Mouse (Mus musculus) G1E-ER4 (cell line): Measurements from ENCODE around the gene Secisbp2. TPM values are rescaled to one million over a fixed set of nuclear protein-coding genes. Genes with fewer than 3 reads are reported as not detected.
A peak's percentile ranks its signal among the peaks of the same experiment; 100 is the strongest.

Experiments
- GATA1 ChIP-seq: IDR thresholded peaks from one replicate; pipeline ENCODE4 v1.8.0; 2012; ENCODE audit warnings: low read length, inconsistent platforms
- polyA plus RNA-seq: library from polyadenylated mRNA; stranded (reverse); fragments of >175 nt; gene quantifications from 2 replicates; pipeline ENCODE4 v1.2.3, GENCODE M21; 2012

Secisbp2 gene
- polyA plus RNA-seq, 1 experiment = 27.8 TPM

DNA sequence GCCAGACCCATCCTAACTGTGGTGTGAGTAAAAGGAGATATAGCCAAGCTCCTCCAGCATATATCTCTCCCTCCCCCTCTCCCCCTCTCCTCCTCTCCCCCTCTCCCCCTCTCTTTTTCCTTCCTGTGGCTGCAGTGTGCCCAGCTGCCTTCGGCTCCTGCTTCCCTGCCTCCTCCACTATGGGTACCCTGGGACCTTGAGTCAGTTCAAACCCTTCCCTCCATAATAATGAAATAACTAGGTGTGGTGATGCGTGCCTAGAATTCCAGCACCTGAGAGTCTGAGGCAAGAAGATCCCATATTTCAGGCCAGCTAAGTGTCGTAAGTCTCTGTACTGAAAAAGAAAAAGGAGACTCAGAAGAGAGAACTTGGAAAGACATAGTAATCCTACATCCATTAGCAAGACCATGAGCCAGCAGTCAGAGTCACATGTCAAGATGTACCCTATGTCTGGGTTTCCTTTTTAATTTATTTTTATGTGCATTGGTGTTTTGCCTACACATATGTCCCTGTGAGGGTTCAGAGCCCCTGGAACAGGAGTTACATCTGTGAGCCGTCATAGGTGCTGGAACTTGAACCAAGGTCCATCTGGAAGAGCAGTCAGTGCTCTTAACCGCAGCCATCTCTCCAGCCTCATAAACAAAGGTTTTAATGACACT, 18.8 kb upstream of the Secisbp2 start:
- no peak for TF ChIP-seq GATA1

DNA sequence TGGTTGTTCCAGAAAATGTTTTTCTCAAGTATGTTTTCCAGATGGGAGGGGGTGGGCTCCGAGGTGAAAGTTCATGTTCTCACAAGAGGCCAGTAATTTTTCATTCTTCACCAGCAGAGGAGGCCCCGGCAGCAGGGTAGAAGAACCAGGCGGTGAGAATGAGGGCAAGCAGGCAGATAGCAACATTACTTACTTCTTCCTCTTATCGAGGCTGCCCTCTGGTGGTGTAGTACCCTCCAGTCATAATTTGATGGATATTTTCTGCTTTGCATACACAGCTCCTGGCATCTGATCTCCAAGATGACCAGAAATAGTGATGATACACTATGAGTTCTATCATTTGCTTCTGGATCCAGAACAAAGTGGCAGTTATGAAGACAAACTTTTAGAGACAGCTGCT, 12.5 kb upstream of the Secisbp2 start:
- TF ChIP-seq GATA1 = no peak

DNA sequence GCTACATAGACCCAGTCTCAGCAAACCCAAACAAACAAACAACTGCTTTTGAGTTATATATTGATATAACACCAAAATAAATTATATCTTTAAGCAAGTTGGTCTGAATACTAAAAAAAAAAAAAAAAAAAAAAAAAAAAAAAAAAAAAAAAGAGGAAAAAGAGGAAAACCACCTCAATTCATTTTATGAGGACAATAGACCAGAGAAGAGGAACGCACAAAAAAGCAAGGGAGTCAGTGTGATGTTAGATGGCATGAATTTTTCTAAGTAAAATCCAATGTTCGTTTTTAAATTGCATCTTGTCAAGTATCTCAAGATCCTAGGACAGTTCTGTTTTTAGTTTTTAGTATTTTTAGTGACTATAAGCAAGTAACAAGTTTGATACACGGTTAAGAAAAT, 10.1 kb upstream of the Secisbp2 start:
- no peak for TF ChIP-seq GATA1

DNA sequence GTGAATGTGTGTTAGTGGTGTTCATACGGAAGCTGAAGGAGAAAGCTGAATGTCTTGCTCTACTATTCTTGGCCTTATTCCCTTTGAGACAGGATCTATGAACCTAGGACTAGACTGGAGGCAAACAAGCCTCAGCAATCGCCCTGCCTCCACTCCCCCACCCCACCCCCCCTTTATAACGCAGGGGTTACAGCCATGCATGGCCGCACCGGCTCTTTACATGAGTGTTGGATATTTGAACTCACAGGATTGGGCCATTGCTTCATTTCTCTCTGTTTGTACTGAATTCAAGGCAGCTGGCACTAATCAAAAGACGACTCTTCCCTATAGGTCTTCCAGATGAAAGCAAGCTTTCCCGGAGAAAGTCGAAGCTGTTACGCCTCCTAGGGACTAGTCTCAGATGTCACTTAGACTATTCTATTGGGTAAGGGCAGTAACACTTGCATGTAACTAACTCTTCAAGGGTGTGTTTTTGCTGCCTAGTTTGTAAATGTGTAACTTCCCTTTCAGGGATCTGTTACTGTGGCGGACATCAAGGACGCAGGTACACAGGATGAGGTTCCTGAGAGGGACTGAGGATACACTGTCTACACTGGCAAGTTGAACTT, 9.2 kb upstream of the Secisbp2 start:
- TF ChIP-seq GATA1 = no peak

DNA sequence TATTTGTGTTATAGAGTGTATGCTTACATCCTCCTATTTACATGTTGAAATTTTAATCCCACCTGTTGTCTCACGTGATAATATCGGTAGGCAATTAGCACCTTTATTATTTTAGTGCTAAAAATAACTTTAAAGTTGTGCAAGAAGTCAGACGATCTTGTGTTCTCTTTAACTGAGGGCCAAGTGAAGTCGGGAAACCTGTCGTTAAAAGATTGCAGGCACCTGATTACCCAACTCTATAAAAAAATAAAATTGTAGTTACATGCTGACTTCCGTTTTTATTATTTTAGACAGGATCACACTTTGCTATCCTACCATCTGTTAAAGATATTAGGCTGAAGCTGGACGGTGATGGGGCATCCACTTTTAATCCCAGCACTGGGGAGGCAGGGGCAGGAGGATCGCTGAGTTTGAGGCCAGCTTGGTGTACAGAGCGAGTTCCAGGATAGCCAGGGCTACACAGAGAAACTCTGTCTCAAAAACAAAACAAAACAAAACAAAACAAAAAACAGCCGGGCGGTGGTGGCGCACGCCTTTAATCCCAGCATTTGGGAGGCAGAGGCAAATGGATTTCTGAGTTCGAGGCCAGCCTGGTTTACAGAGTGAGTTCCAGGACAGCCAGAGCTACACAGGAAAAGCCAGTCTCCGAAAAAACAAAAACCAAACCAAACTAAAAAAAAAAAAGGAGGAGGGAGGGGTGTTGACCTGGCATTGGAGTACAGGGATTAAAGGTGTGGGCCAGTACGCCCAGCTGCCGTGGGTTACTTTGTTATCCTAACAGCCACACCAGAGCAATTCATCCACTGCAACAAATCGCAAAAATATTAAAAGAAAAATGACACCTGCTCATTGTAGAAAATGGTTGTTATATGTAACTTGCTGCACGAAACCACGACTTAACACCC, 7.3 kb upstream of the Secisbp2 start:
- no peak for TF ChIP-seq GATA1

DNA sequence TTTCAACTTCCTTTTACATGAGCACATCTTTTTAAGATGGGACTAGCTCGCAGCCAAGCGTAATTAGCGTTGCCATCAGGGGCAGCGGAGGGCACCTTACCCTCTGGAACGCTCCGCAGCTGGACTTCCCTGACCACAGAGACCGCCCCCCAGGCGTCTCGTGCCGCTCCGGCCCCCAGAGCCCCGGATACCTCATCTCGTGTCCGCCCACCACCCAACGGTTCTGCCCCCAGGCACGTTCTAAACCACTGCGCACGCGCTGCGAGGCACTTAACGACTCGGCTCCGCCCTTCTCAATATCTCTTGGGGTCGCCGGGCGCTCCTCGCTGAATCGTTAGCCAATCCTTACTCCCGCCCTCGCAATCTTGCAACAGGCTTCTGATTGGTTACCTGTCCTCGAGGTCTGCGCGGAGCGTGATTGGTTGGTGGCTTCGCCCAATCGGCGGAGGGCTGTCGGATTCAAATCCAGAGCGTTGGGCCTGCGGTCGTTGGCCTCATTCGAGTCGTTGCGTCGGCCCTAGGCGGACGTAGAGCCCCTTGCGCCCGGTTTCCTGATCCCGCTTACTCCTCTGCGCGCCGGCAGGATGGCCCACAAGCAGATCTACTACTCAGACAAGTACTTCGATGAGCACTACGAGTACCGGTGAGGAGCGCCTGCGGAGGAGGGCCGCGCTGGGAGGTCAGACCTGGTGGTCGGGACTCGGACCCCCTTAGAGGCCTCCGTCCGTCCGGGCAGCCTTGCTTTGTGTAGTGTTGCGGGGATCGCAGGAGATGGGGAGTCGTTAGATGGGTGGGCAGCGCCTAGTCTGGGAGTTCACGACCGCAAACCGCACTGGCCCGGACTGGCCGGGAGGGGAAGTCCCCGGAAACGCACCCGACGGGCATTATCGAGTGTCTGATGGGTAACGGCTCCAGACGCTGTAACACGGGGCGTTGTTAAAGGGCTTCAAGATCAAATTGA, 6.4 kb upstream of the Secisbp2 start, which contains the start of gene Cks2:
Gene Cks2, plus strand, starts transcription at position 404 of the 961 bp plus-strand sequence.
- no peak for TF ChIP-seq GATA1

DNA sequence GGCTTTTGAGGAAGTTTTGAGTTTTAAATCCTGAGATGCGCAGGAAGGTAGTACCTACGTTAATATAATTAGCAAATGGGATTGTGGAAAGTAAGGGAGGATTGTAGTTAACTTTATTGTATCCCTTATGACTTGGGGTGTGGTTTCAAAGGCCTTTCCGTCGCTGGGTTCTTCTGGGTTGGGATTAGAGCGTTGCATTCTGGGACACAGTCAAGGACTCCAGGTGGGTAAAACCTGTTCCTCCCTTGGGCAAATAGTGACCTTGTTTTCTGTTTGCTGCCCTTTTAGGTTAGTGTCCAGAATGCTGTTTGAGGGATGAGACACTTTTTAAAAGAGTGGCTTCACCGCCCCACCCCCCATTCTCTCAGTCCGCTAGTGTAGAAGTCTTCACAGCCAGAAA, 5.6 kb upstream of the Secisbp2 start:
- TF ChIP-seq GATA1 = no peak

DNA sequence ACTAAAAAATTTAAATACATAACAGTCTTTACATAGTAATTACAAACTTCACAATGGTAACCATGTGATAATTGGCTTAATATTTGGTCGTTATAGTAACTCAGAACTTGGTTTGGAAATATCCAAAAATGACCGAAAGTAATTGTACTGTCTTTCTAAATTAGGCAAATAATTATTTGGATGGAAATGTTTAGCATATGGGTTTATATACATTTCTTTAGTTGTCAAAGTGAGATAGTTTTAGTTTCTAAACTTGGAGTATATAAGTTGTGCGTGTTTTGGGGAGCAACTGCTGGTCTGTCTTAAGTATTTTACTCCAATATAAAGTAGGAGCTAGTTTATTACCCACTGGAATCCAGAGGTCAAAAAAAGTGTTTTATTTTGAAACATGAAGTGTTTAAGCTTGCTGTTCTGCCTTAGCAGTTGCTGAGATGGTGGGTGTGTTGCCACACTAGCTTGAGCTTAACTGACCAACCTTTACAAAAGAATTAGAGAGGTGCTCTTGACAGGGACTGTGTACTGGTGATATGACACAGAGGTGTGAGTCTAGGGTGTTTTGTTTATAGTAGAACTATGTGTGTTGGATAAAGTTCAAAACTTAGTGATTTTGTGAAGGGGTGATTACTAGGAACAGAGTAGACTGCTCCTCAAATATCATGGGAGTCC, 5.0 kb upstream of the Secisbp2 start:
- no peak for TF ChIP-seq GATA1

DNA sequence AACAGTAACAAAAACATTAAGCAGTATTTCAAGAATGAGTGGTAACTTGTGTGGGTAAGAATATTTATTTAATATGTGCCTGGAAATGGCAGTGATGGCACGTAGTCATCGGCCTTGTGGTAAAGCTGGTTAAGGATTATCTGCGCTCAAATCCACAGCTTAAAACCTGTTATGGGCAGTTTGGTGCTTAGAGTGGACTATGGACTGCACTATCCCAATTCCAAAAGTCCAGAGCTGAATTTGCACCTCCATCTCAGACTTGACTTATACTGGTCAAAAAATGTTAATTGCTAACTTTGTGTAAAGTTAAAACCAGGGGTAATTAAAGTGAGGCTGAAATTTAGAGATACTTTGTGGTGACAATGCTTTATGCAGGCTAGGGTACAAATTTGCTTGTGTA, 3.7 kb upstream of the Secisbp2 start:
- TF ChIP-seq GATA1 = no peak

DNA sequence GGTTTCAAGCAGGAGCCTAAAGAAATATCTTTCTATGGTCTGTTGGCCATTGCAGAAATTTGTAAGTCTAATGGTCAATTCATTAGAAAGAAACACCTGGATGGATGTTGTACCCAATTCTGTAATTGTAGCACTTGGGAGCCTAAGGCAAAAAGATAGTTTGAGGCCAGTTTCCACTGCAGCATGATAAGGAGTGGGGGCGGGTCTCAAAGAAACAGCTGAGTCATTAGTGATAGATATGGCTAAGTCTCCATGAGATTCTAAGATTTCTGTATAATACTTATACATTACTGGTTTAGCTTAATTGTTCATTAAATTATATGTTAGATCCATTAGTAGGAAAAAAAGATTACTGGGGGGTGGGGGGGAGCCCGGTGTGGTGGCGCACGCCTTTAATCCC, 3.3 kb upstream of the Secisbp2 start:
- peak; percentile 57 for TF ChIP-seq GATA1

DNA sequence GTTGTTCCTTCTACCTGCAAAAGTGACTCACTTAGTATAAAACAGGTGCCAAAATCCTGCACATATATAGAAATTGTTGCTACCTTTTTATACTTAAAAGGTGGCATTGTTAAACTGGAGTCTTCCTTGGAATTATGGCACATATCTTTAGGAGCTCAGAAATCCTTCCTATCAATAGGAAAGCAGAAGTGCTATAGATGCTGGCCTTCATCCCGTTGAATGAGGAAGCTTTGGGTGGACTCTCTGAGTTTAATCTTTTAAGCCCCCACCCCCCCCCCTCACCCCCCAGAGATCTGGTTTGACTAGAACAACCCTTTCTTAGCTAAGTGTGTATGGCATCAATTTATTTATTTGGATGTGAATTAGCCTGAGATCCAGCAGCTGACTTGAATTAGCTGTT, 1.8 kb upstream of the Secisbp2 start:
- no peak for TF ChIP-seq GATA1

DNA sequence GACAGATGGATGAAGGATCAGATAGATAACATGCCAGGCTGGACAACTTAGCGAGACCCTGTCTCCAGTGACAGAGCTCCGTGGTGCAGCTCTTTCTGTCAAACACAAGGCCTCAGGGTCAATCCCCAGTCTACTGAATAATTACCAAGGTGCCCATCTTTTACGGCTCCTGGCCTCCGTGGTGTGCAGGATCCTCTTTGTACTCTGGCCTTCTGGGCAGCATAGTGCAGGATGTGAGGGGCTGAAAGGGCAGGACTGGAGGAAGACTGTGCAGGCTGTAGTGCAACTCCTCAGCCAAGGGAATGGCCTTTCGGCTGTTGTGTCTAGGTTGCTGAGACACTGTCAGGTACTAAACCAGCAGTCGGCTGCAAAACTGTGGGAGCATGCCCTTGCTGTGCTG, 1.7 kb downstream of the Secisbp2 start:
- no peak for TF ChIP-seq GATA1

DNA sequence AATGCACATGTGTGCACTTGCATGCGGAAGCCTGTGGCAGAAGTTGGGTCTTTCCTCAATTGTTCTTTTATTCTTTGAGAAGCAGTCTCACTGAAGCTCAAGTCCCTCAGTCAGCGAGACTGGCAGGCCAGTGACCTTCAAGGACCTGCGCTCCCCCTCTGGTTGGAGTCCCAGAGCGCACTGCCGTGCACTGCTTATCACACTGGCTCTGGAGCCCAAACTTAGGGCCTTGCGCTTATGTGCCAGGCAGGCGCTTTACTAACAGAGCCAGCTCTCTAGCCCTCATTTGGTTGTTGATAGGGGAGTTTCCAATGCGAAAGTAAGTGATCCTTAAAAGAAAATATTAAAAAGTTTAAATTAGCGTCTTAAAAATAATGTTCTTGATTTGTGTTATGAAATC, 2.5 kb downstream of the Secisbp2 start:
- no peak for TF ChIP-seq GATA1

DNA sequence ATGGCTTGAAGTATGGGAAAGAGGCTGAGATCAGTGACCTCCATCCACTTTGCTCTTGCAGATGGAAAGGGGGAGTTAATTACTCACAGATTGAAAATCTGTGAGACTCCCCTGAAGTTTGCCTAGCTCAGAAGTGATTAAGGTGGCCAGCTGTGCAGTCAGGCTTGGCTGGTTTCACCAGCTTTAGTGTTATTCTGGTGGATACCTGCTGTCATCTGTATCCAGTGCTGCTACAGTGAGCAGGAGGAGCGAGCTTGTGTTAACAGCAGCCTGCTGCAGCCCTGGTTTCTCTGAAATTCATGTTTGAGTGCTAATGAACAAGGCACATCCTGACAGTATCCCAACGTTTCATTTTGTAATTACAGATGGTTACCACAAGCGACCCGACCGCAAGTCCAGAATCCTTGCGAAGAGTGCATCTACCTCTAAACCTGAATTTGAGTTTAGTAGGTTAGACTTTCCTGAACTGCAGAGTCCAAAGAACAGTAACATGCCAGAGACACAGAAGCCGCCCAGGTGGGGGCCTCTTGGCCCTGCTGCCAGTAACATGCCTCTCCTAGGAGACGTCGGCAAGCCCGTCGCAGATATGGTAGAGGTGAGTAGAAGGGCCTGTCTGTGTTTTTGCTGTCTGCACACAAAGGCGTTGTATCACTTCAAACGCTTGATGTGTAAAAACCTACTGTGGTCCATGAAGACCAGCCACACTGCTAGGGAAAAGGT, 5.2 kb downstream of the Secisbp2 start:
- TF ChIP-seq GATA1 = no peak

DNA sequence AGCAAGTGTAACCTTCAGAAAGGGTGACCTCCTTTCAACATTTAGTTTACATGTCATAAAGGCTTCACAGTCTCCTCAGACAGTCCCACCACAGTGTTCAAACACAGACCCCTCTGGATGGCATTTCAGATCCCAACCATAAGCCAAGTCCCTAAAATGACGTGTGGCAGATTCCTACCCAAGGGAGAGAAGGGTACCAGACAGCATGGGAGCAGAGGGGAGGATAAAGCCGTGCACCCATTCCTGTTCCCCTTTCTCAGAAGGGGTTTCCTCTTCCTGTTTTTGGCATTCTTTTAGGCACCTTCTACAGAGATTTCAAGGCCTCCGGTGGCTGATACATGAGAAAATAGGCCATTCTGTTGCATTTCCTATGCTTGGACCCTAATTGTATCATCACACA, 6.6 kb downstream of the Secisbp2 start:
- TF ChIP-seq GATA1 = no peak
